8 mouse cellular contexts compared by ENCODE assay signal in genomic region chr11:88619468-88620157, GRCm38 (mm10).
DNase-seq lines count a peak whose midpoint lies in the region; ATAC-seq and TF ChIP-seq lines count a peak whose summit lies in the region.

No protein-coding gene starts in this region.

- H3K27me3 ChIP-seq in kidney, adult 2 months (replicated peaks; ENCODE audit: control insufficient read depth, insufficient read depth, low read length), result no peaks in the 10 kb centered on the region
- H3K27me3 ChIP-seq in forebrain, embryonic 11.5 days (ENCODE audit: control insufficient read depth, insufficient read depth, low read length), result no peaks in the 10 kb centered on the region
- H3K27me3 ChIP-seq in limb, embryonic 12.5 days, result no peaks in the 10 kb centered on the region

- H3K27ac ChIP-seq in kidney, adult 2 months (ENCODE audit: insufficient read depth, low read depth, low read length), result peak overlapping the region; percentile 79
- peak overlapping the region; percentile 67 for H3K27ac ChIP-seq in forebrain, embryonic 11.5 days (ENCODE audit: low read depth, low read length)
- H3K27ac ChIP-seq in limb, embryonic 12.5 days, result no peak overlapping the region

- H3K4me2 ChIP-seq in forebrain, embryonic 11.5 days (ENCODE audit: low read depth, low read length, severe bottlenecking), result no peak overlapping the region
- H3K4me2 ChIP-seq in limb, embryonic 12.5 days, result peak overlapping the region; percentile 39; the same call in 1 of the 2 replicates

- TF ChIP-seq CTCF in kidney, adult 2 months (conservative IDR thresholded peaks at IDR 0.05; ENCODE audit: insufficient read depth, insufficient read length, low read depth, low read length), result no peak

- no peaks in the 10 kb centered on the region for H3K9me3 ChIP-seq in forebrain, embryonic 11.5 days (ENCODE audit: control insufficient read depth, low read length)
- no peaks in the 10 kb centered on the region for H3K9me3 ChIP-seq in limb, embryonic 12.5 days

- H3K9ac ChIP-seq in forebrain, embryonic 11.5 days (ENCODE audit: low read length), result no peak overlapping the region
- H3K9ac ChIP-seq in limb, embryonic 12.5 days (replicated peaks), result no peak overlapping the region

- 35% methylated on average over 9 of the region's 9 CpGs for WGBS in kidney, adult 2 months
- 49% methylated on average over 9 of the region's 9 CpGs for WGBS in forebrain, embryonic 11.5 days
- WGBS in limb, embryonic 12.5 days, result 45% methylated on average over 9 of the region's 9 CpGs

- DNase-seq in kidney, adult 2 months, result peak; percentile 69
- DNase-seq in kidney, adult 18-20 months, result no peak
- DNase-seq in CD4-positive helper T cell, adult 2 months (ENCODE audit: low read depth, low spot score), result peak; percentile 75
- no peak for DNase-seq in forebrain, embryonic 11.5 days (ENCODE audit: low spot score)
- DNase-seq in adrenal gland, adult 8-10 months, result no peak
- DNase-seq in adrenal gland, postnatal 14 days, result no peak
- DNase-seq in right cerebral cortex, postnatal 25 days, result no peak

- H3K36me3 ChIP-seq in kidney, adult 2 months (ENCODE audit: control insufficient read depth, insufficient read depth, low read length), result no peaks in the 10 kb centered on the region
- H3K36me3 ChIP-seq in forebrain, embryonic 11.5 days (ENCODE audit: control insufficient read depth, insufficient read depth, low read length), result no peaks in the 10 kb centered on the region
- 0 out of 2 replicates have a peak, but pooled peaks cover 4% of the 10 kb centered on the region for H3K36me3 ChIP-seq in limb, embryonic 12.5 days

- no peak for TF ChIP-seq POLR2A in kidney, adult 2 months (IDR thresholded peaks at IDR 0.05; ENCODE audit: low read depth, low read length)

- H3K4me3 ChIP-seq in kidney, adult 2 months (ENCODE audit: insufficient read depth, low read depth, low read length), result no peak overlapping the region
- H3K4me3 ChIP-seq in forebrain, embryonic 11.5 days (ENCODE audit: low read depth, low read length), result no peak overlapping the region
- no peak overlapping the region for H3K4me3 ChIP-seq in limb, embryonic 12.5 days (replicated peaks)

- 0 out of 2 replicates have a peak, but pooled peaks have one; percentile 26 for ATAC-seq in forebrain, embryonic 11.5 days (replicated peaks; ENCODE audit: low FRiP score)
- no peak for ATAC-seq in limb, embryonic 12.5 days (ENCODE audit: insufficient number of reproducible peaks, insufficient read depth, low FRiP score, low TSS enrichment, low read depth)

- H3K4me1 ChIP-seq in kidney, adult 2 months (ENCODE audit: control insufficient read depth, insufficient read depth, low read length), result peaks cover 66% of the 10 kb centered on the region
- H3K4me1 ChIP-seq in forebrain, embryonic 11.5 days (replicated peaks; ENCODE audit: control insufficient read depth, insufficient read depth, low read length), result peaks cover 41% of the 10 kb centered on the region
- H3K4me1 ChIP-seq in limb, embryonic 12.5 days (replicated peaks), result peaks cover 59% of the 10 kb centered on the region

Comparison
In these comparisons a context has a peak if more than half of its experiments do, and no peak if none do; other contexts are left out.
1. DNase-seq: peak in kidney, adult 2 months (single experiment) and CD4-positive helper T cell, adult 2 months (single experiment); none in kidney, adult 18-20 months (single experiment), forebrain, embryonic 11.5 days (single experiment), adrenal gland, adult 8-10 months (single experiment), adrenal gland, postnatal 14 days (single experiment) and right cerebral cortex, postnatal 25 days (single experiment).